Mouse (Mus musculus) fibroblast of lung, adult 2 months (primary cell): Measurements from ENCODE around the gene Gm10358.
"Not testable (repeated sequence)": the region's sequence is repeated elsewhere in the genome, so short reads cannot be mapped to it uniquely, and the experiment has no call there.

Experiments
- DNase-seq: peaks from one replicate; pipeline ENCODE4 v3.0.0-alpha.2; 2011; ENCODE audit warnings: low read depth

The Gm10358 gene

GRCm38 (mm10) chr8:75406489-75406888, at the start of gene Gm10358:
Gm10358 (minus strand) TSS chr8:75406589.
- no peak for DNase-seq

- DNase-seq = no peak
Measured at GRCm38 (mm10) chr8:75448394-75448793, 42.0 kb upstream of the Gm10358 start, which contains the start of gene Iqcm. Iqcm (plus strand) TSS chr8:75448694.

GRCm38 (mm10) chr8:75415696-75416095, 9.3 kb upstream of the Gm10358 start:
- DNase-seq = not testable (repeated sequence)

- DNase-seq = no peak
Measured at GRCm38 (mm10) chr8:75384770-75385290, 21.6 kb downstream of the Gm10358 start.

GRCm38 (mm10) chr8:75375530-75376123, 30.8 kb downstream of the Gm10358 start:
- no peak for DNase-seq

- DNase-seq = no peak
Measured at GRCm38 (mm10) chr8:75372006-75372405, 34.4 kb downstream of the Gm10358 start.
